Mouse (Mus musculus) megakaryocyte, embryonic 14.5 days (primary cell): ENCODE data around the gene Vamp5.

Experiments
- FLI1 ChIP-seq: IDR thresholded peaks from 2 replicates; pipeline ENCODE4 v1.6.1; 2012; ENCODE audit warnings: low read length, inconsistent platforms, mixed read lengths
- GATA1 ChIP-seq: IDR thresholded peaks from 3 replicates; pipeline ENCODE4 v1.6.1; 2012; ENCODE audit warnings: mixed read lengths, low read length, inconsistent platforms, borderline replicate concordance

DNA sequence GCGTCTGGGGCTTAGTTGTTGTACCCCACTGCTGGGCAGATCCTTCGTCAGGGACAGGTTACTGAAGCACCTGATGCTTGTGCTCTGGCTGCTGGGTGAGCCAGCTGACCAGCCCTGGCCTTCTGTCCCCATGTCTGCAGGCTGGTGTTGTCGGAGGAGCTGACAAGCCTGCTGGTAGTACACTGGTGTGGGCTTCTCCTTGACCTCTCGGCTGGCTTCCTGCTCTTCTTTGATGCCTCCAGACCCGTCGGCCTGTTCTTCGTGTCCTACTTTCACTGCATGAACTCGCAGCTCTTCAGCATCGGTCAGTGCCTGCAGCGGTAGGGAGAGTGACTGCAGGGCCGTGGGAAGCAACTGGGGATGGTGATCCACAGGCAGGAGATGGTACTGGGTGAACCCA lies 45.4 kb upstream of the Vamp5 start:
- TF ChIP-seq GATA1, result no peak
- no peak for TF ChIP-seq FLI1
